Mouse (Mus musculus): Measurements from ENCODE around the gene Cypt14.
"Not testable (repeated sequence)": the region's sequence is repeated elsewhere in the genome, so short reads cannot be mapped to it uniquely, and the experiment has no call there.

Cypt14 gene

GRCm38 (mm10) chrX:39863504-39863903 is at the start of gene Cypt14:
TSS of gene Cypt14 (minus strand) at chrX:39863604.
- not testable (repeated sequence) for DNase-seq (ENCODE audit: low read depth, low spot score)

Data from mesoderm, embryonic 11.5 days (tissue).